Mouse (Mus musculus): ENCODE measurements at regions not wholly inside any gene's neighbourhood (a gene's known extent, or its start where the extent isn't known, plus 50 kb on each side); places are given as distances from the start of the nearest gene placed in this dataset.

GRCm38 (mm10) chr3:21524426-21524937, 552.0 kb upstream of the Tbl1xr1 start:
- DNase-seq (ENCODE audit: low spot score) = no peak

- DNase-seq (ENCODE audit: low spot score) = no peak
These were observed 545.6 kb upstream of the Tbl1xr1 start for GRCm38 (mm10) chr3:21530862-21531261.

GRCm38 (mm10) chr3:21539138-21539537, 537.3 kb upstream of the Tbl1xr1 start:
- DNase-seq (ENCODE audit: low spot score) = no peak

- no peak for DNase-seq (ENCODE audit: low spot score)
These were observed 532.0 kb upstream of the Tbl1xr1 start for GRCm38 (mm10) chr3:21544456-21544855.

- no peak for DNase-seq (ENCODE audit: low spot score)
These were observed 531.1 kb upstream of the Tbl1xr1 start for GRCm38 (mm10) chr3:21545156-21545893.

GRCm38 (mm10) chr3:21546411-21546810, 530.0 kb upstream of the Tbl1xr1 start:
- DNase-seq (ENCODE audit: low spot score) = no peak

GRCm38 (mm10) chr3:21549671-21550070, 526.8 kb upstream of the Tbl1xr1 start:
- DNase-seq (ENCODE audit: low spot score) = no peak

GRCm38 (mm10) chr3:21553159-21553758, 523.2 kb upstream of the Tbl1xr1 start:
- DNase-seq (ENCODE audit: low spot score) = no peak

- DNase-seq (ENCODE audit: low spot score) = no peak
These were observed 522.6 kb upstream of the Tbl1xr1 start for GRCm38 (mm10) chr3:21553859-21554258.

- DNase-seq (ENCODE audit: low spot score) = peak; percentile 37
These were observed 518.5 kb upstream of the Tbl1xr1 start for GRCm38 (mm10) chr3:21557963-21558441.

GRCm38 (mm10) chr3:21562771-21563312, 513.6 kb upstream of the Tbl1xr1 start:
- DNase-seq (ENCODE audit: low spot score) = no peak

- no peak for DNase-seq (ENCODE audit: low spot score)
These were observed 513.0 kb upstream of the Tbl1xr1 start for GRCm38 (mm10) chr3:21563454-21563853.

- DNase-seq (ENCODE audit: low spot score) = peak; percentile 49
These were observed 512.2 kb upstream of the Tbl1xr1 start for GRCm38 (mm10) chr3:21564211-21564781.

GRCm38 (mm10) chr3:21564847-21565485, 511.5 kb upstream of the Tbl1xr1 start:
- no peak for DNase-seq (ENCODE audit: low spot score)

GRCm38 (mm10) chr3:21569721-21570120, 506.7 kb upstream of the Tbl1xr1 start:
- DNase-seq (ENCODE audit: low spot score) = no peak

GRCm38 (mm10) chr3:21578635-21579034, 497.8 kb upstream of the Tbl1xr1 start:
- DNase-seq (ENCODE audit: low spot score) = no peak

GRCm38 (mm10) chr3:21582122-21582521, 494.3 kb upstream of the Tbl1xr1 start:
- DNase-seq (ENCODE audit: low spot score) = no peak

GRCm38 (mm10) chr3:21585767-21586166, 490.7 kb upstream of the Tbl1xr1 start:
- no peak for DNase-seq (ENCODE audit: low spot score)

GRCm38 (mm10) chr3:21606846-21607245, 469.6 kb upstream of the Tbl1xr1 start:
- DNase-seq (ENCODE audit: low spot score) = no peak

GRCm38 (mm10) chr3:21610231-21610630, 466.2 kb upstream of the Tbl1xr1 start:
- no peak for DNase-seq (ENCODE audit: low spot score)

- DNase-seq (ENCODE audit: low spot score) = no peak
These were observed 454.7 kb upstream of the Tbl1xr1 start for GRCm38 (mm10) chr3:21621745-21622144.

- DNase-seq (ENCODE audit: low spot score) = no peak
These were observed 451.4 kb upstream of the Tbl1xr1 start for GRCm38 (mm10) chr3:21625039-21625438.

Data from ovary, postnatal 14 days (tissue).